Mouse (Mus musculus) E14TG2a.4 (cell line): Measurements from ENCODE around the gene Klf12.

Source experiments
- CTCF ChIP-seq: conservative IDR thresholded peaks from 2 replicates; pipeline ENCODE4 v1.5.1; 2014; ENCODE audit warnings: low read length
- NANOG ChIP-seq: IDR thresholded peaks from 2 replicates; pipeline ENCODE4 v1.6.1; 2014; ENCODE audit warnings: borderline replicate concordance, low read length, mixed read lengths

DNA sequence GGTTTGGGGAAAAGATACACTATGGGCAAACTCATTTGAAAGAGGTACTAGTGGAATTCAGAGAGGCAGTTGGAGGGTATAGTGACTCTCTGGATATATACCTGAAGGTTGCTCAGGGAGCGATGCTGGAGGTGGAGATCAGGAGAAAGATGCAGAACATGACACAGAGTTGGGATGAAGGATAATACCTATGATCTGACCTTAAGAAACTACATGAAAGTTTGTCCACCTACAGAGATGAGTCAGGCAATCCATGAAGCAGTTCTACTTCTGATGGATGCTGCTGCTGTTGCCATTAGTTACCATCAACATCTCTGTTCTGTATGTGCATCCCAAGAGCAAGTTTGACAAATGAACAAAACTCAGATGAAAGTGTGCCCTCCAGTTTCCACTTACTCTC is 222.0 kb downstream of the Klf12 start:
- no peak for TF ChIP-seq CTCF
- TF ChIP-seq NANOG = no peak
